Mouse (Mus musculus) gastrocnemius, postnatal 10 days (tissue): ENCODE measurements around the gene Tbc1d2b. TPM values are rescaled to one million over a fixed set of nuclear protein-coding genes. Genes with fewer than 3 reads are reported as not detected.

Source experiments
- DNase-seq: peaks from one replicate; pipeline ENCODE4 v3.0.0; 2021; ENCODE audit warnings: mixed read lengths
- total RNA-seq, 2 experiments: library from RNA; stranded (reverse); gene quantifications; 2 replicates each; pipeline ENCODE4 v1.2.3; 2021

Gene Tbc1d2b
- total RNA-seq, 2 experiments from 2014 or later = 22.2 to 23.3 TPM

- DNase-seq = no peak
Measured at GRCm38 (mm10) chr9:90265322-90266039, 5.1 kb downstream of the Tbc1d2b start.

GRCm38 (mm10) chr9:90263340-90263679, 7.3 kb downstream of the Tbc1d2b start:
- no peak for DNase-seq

- no peak for DNase-seq
Measured at GRCm38 (mm10) chr9:90262591-90263339, 7.8 kb downstream of the Tbc1d2b start.

- DNase-seq = no peak
Measured at GRCm38 (mm10) chr9:90262063-90262462, 8.5 kb downstream of the Tbc1d2b start.

GRCm38 (mm10) chr9:90260600-90261375, 9.8 kb downstream of the Tbc1d2b start:
- DNase-seq = no peak

- no peak for DNase-seq
Measured at GRCm38 (mm10) chr9:90260079-90260478, 10.5 kb downstream of the Tbc1d2b start.

GRCm38 (mm10) chr9:90259400-90259950, 11.1 kb downstream of the Tbc1d2b start:
- no peak for DNase-seq

- DNase-seq = no peak
Measured at GRCm38 (mm10) chr9:90257754-90258531, 12.7 kb downstream of the Tbc1d2b start.

- DNase-seq = no peak
Measured at GRCm38 (mm10) chr9:90257220-90257619, 13.4 kb downstream of the Tbc1d2b start.

- no peak for DNase-seq
Measured at GRCm38 (mm10) chr9:90255844-90256405, 14.7 kb downstream of the Tbc1d2b start.

- no peak for DNase-seq
Measured at GRCm38 (mm10) chr9:90253181-90253580, 17.4 kb downstream of the Tbc1d2b start.

GRCm38 (mm10) chr9:90250964-90251750, 19.4 kb downstream of the Tbc1d2b start:
- no peak for DNase-seq

GRCm38 (mm10) chr9:90250141-90250775, 20.3 kb downstream of the Tbc1d2b start:
- no peak for DNase-seq

GRCm38 (mm10) chr9:90249036-90249435, 21.6 kb downstream of the Tbc1d2b start:
- DNase-seq = no peak

GRCm38 (mm10) chr9:90248326-90248725, 22.3 kb downstream of the Tbc1d2b start:
- no peak for DNase-seq

GRCm38 (mm10) chr9:90247316-90247715, 23.3 kb downstream of the Tbc1d2b start:
- no peak for DNase-seq

GRCm38 (mm10) chr9:90245781-90246180, 24.8 kb downstream of the Tbc1d2b start:
- DNase-seq = no peak

- DNase-seq = no peak
Measured at GRCm38 (mm10) chr9:90245206-90245605, 25.4 kb downstream of the Tbc1d2b start.

- no peak for DNase-seq
Measured at GRCm38 (mm10) chr9:90244301-90245151, 26.1 kb downstream of the Tbc1d2b start.
